Mouse (Mus musculus): ENCODE data around the gene Fastkd3.
A peak's percentile ranks its signal among the peaks of the same experiment; 100 is the strongest.

The Fastkd3 gene

GRCm38 (mm10) chr13:68581747-68582516 is at the start of gene Fastkd3, which contains the start of gene Mtrr:
Fastkd3 (plus strand) TSS chr13:68582234.
Mtrr (minus strand) TSS chr13:68582149.
- DNase-seq: peak; percentile 98

- peak; percentile 36 for DNase-seq
These were observed 28.6 kb upstream of the Fastkd3 start for GRCm38 (mm10) chr13:68553391-68553790.

GRCm38 (mm10) chr13:68568110-68568509 is 13.9 kb upstream of the Fastkd3 start:
- no peak for DNase-seq

GRCm38 (mm10) chr13:68568548-68568947 is 13.5 kb upstream of the Fastkd3 start:
- DNase-seq: no peak

GRCm38 (mm10) chr13:68569589-68570336 is 12.3 kb upstream of the Fastkd3 start:
- DNase-seq: peak; percentile 73

- DNase-seq: no peak
These were observed 9.8 kb upstream of the Fastkd3 start for GRCm38 (mm10) chr13:68572247-68572646.

- peak; percentile 54 for DNase-seq
These were observed 8.8 kb upstream of the Fastkd3 start for GRCm38 (mm10) chr13:68572966-68573913.

- no peak for DNase-seq
These were observed 7.6 kb upstream of the Fastkd3 start for GRCm38 (mm10) chr13:68574398-68574797.

GRCm38 (mm10) chr13:68577945-68578344 is 4.1 kb upstream of the Fastkd3 start:
- no peak for DNase-seq

- DNase-seq: no peak
These were observed 821 bp upstream of the Fastkd3 start for GRCm38 (mm10) chr13:68581086-68581740.

- no peak for DNase-seq
These were observed 415 bp downstream of the Fastkd3 start for GRCm38 (mm10) chr13:68582517-68582780.

- no peak for DNase-seq
These were observed 1.9 kb downstream of the Fastkd3 start for GRCm38 (mm10) chr13:68583961-68584360.

- DNase-seq: no peak
These were observed 3.4 kb downstream of the Fastkd3 start for GRCm38 (mm10) chr13:68585441-68585840.

- no peak for DNase-seq
These were observed 6.3 kb downstream of the Fastkd3 start for GRCm38 (mm10) chr13:68588352-68588751.

GRCm38 (mm10) chr13:68593797-68594196 is 11.8 kb downstream of the Fastkd3 start:
- no peak for DNase-seq

GRCm38 (mm10) chr13:68597199-68597598 is 15.2 kb downstream of the Fastkd3 start, which contains the start of gene 1700001L19Rik:
1700001L19Rik (plus strand) TSS chr13:68597421.
- no peak for DNase-seq

GRCm38 (mm10) chr13:68597667-68598066 is 15.6 kb downstream of the Fastkd3 start:
- no peak for DNase-seq

GRCm38 (mm10) chr13:68598953-68599352 is 16.9 kb downstream of the Fastkd3 start:
- DNase-seq: no peak

GRCm38 (mm10) chr13:68601184-68601583 is 19.1 kb downstream of the Fastkd3 start:
- peak; percentile 65 for DNase-seq

- DNase-seq: no peak
These were observed 21.1 kb downstream of the Fastkd3 start for GRCm38 (mm10) chr13:68603085-68603484.

- DNase-seq: peak; percentile 62
These were observed 23.7 kb downstream of the Fastkd3 start for GRCm38 (mm10) chr13:68605689-68606126.

- DNase-seq: peak; percentile 30
These were observed 25.8 kb downstream of the Fastkd3 start for GRCm38 (mm10) chr13:68607652-68608405.

Measured in embryo, embryonic 11 days (tissue).